Mouse (Mus musculus): ENCODE measurements around the gene Trappc2.

Gene Trappc2

DNA sequence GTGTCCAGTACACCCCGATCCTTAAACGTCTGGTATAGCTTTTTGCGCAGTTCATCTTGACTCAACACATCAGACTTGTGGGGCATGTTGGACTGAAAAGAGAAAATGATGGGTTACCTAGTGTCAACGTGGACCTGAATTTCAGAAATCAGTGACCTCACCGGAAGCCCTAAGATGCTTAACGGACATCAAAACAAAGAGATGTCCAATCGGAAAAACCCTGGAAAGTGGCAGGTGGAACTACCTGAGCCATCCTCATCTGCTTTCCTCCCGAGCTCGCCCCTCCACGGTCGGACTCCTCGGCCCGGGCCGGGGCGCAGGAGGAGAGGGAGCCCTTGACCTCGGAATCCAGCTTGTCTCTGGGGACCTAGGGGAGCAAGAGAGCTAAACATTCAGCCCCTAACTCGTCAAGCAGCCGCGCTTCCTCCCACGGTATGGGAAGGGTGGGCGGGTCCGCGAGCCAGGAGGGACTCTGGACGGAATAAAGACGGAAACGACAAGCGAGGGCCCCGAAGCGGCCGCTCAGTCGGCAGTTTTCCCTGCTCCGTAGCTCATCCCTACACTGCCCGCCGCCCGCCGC lies at the start of gene Trappc2:
Trappc2 (plus strand) TSS at position 539 of the 580 bp plus-strand sequence.
- no peak for DNase-seq

- DNase-seq = peak in 1 of 2 experiments; percentile 7
These were observed 46.6 kb upstream of the Trappc2 start for GRCm38 (mm10) chrX:166393753-166394152.

GRCm38 (mm10) chrX:166407865-166408264 lies 32.5 kb upstream of the Trappc2 start:
- no peak for DNase-seq

DNA sequence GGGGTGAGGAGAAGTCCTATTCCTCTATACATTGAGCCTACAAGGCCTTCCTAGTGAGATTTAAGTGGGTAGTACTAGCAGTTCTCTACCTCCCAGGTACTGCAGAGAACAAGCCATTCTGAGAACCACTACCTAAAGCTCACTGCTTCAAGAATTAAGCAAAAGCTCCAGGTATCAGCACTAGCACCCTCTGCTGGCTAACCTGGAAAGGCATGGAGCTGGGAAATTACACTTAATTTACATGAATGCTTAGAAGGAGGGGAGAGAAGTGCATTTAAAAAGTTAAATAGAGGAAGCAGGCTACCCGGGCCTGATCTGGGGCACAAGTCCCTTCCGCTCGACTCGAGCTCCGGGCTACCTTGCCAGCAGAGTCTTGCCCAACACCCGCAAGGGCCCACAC lies 24.2 kb upstream of the Trappc2 start:
- DNase-seq = peak; percentile 21 to 57

- no peak for DNase-seq
These were observed 5.6 kb upstream of the Trappc2 start for GRCm38 (mm10) chrX:166434812-166435211.

- peak; percentile 92 to 94 for DNase-seq
These were observed 266 bp downstream of the Trappc2 start, which contains the start of gene Ofd1 for GRCm38 (mm10) chrX:166440616-166441063. Gene Ofd1 (minus strand): TSS chrX:166440704.

GRCm38 (mm10) chrX:166444552-166444951 lies 4.2 kb downstream of the Trappc2 start:
- no peak for DNase-seq

- no peak for DNase-seq
These were observed 13.2 kb downstream of the Trappc2 start for GRCm38 (mm10) chrX:166453532-166453931.

GRCm38 (mm10) chrX:166454331-166454730 lies 14.0 kb downstream of the Trappc2 start:
- DNase-seq = no peak

DNA sequence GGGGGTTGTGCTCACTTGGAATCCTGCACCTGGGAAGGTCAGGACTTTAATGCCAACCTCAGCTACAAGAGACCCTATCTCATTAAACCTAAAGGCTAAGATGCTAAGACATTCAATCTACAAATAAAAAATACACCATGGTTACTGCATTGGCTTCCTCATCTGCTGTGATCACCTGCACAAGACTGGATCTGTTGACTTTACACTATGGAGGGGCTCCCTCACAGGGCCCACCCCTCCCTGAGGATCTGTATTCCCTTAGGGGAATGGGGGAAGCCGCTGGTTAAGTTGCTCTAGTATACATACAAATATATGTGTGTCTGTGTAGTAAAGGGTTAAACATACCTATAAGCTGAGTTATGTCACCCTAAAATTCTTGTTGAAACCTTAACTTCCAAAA lies 15.2 kb downstream of the Trappc2 start:
- no peak for DNase-seq

- DNase-seq = no peak
These were observed 27.9 kb downstream of the Trappc2 start for GRCm38 (mm10) chrX:166468321-166468720.

DNA sequence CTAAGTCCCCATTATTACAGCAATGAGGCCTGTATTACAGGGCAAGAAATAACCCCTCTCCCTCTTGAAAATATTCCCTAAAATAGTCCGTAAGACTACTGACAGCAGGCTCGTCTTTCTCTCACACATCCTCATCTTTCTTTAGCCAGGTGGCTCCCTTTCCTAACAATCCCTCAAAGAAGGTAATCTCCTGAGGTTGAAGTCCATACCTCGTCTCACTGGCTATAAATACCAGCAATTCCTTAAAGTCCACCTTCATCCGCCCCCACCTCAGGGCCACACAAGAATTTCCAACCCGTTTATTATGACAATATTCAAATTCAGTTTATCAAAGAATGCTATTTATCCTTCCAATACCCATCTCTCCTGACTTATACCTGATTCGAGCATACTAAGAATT lies 32.2 kb downstream of the Trappc2 start:
- DNase-seq = no peak

DNA sequence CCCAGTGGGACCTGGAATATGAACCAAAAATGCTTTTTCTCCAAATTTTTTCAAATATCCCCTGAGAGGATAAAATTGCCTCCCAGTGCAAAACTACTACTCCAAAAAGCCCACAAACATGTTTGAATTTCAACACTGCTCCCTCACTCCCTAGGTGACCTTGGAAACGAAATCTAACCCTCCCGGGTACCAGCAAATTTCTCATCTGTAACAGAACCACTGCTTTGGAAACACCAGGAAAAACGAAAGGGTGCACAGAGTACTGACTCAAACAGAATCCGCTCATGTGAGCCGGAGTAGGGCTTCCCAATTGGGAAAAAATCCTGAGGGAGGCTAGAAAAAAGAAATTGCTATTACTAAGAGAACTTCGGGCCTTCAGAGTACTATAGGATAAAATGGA lies 37.0 kb downstream of the Trappc2 start:
- peak in 1 of 2 experiments; percentile 24 for DNase-seq

GRCm38 (mm10) chrX:166478631-166479364 lies 38.4 kb downstream of the Trappc2 start:
- DNase-seq = peak; percentile 31 to 41

GRCm38 (mm10) chrX:166479365-166479983 lies 39.1 kb downstream of the Trappc2 start, which contains the start of gene Rab9:
Gene Rab9 (minus strand): TSS chrX:166479867.
- DNase-seq = peak; percentile 95 to 98

GRCm38 (mm10) chrX:166495052-166495451 lies 54.7 kb downstream of the Trappc2 start:
- DNase-seq = no peak

GRCm38 (mm10) chrX:166497771-166498170 lies 57.4 kb downstream of the Trappc2 start:
- no peak for DNase-seq

GRCm38 (mm10) chrX:166499496-166500190 lies 59.3 kb downstream of the Trappc2 start:
- no peak for DNase-seq
